Mouse (Mus musculus) heart, adult 9 months (tissue): ENCODE data around the gene Nr3c2.

Source experiments
- DNase-seq, 2 experiments: peaks; one replicate each; pipeline ENCODE4 v3.0.0; 2022; ENCODE audit warnings: low spot score in 2 of 2

The Nr3c2 gene

DNA sequence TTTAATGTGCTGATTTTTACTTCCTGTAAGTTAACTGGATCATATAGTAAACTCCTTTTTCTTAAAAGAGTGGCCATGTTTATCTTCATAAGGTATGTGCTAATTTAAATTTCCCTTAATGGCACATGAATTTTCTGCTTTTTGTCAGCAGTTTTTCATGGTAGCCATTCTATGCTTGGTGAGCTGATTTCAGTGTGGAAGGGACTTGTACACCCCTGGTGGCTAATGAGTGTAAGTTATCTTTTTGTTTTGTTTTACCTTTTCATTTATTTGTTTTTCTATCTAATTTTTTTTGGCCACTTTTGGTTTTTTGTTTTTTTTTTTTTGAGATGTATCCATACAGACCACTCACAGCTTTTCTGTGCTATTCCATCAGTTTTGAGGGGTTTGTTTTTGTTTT is 340.2 kb downstream of the Nr3c2 start:
- no peak for DNase-seq

DNA sequence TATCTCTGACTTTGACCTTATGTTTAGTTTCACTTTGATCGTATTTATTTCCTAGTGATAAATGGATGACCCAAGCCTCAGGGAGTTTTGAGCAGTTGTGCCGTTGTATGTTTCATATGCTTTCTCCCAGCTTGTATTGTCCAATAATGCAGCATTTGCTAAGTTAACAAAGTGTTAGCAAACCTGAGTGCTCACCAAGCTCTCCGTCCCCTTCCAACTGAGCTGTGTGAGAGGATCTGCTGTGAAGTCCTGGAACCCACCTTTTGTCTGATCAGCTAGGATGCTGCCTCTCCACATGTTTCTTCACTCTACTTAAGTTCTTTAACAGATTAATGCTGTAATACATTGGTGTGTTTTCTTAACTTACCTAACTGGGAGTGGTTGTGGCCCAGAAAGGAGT is 342.1 kb downstream of the Nr3c2 start:
- DNase-seq, result no peak

DNA sequence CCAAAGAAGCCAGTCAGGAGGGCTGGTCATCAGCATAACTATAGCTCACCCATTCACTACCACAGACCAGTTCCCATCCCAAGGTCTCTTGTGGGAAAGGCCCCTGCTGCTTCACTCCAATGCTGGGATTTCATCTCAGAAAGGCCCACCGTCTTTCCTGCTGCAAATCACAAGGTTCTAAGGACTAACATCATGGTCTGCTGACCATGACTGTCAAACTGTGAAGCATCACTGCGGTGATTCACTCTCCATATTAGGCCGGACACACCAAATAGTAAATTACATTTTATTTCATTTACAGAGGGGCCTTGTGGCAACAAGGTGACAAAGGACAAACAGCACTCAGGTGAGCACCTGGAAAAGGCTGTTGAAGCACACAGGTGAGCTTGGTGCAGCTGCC is 350.9 kb downstream of the Nr3c2 start:
- DNase-seq, result no peak

DNA sequence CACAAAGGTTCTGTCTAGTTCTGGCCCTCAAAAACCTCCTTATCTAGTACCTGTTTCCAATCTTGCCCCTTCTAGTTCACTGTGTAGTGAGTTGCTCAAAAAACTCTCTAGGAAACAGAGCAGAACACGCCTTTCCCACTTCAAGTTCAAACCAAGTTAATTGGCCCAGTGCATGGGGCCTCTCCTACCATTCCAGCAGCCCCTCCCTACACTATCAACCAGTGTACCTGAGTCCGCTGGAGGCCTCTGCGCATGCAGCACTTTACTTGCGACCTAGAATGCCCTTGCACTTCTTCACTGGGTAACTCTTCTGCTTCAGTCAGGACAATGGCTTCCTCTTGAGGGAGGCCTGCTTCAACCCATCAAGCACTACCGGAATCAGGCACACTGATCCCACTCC is 351.9 kb downstream of the Nr3c2 start:
- no peak for DNase-seq

DNA sequence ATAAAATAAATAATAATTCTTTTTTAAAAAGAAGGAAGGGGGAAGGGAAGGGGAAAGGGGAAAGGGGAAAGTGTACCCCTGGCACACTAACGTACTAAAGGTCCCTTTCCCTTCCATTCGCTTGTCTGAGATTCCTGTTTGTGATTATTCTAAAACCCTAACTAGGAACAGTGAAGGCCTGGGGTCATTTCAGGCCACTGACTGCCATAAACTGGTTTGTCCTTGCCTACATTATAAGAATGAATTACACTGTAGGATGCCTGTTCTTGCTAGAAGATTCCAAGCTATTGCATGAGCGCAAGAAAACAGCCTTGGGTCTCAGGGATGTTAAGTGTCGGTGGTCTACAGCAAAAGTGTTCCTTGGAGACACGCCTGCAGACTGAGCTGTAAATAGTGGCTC is 355.2 kb downstream of the Nr3c2 start:
- DNase-seq, result no peak

DNA sequence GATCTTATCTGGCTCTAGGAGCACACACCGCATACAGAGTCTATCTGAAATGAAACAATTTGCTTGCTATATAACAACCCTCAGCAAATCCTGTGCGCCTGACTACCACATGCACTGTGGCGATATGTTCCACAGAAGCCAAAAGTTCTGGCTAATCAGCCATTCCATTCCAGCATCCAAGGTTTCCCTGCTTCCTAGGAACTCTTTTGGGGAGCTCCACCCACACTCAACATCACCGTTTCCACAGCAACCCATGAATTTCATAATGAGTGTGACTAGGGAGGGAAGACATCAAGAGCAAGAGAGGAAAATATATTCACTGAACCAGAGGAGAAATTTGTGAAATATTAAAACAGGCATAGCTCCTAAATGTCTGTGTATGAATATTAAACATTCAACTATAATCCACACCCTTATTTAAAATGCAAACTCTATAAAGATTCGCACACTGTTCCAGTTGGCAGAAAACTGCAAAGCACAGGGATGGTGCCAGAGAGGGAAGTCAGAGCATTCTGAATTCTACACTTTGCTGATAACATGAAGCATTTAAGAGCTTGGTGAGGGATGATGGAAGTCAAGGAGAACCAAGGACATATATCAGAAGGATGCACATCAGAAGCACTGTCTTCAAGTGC is 357.3 kb downstream of the Nr3c2 start:
- no peak for DNase-seq

DNA sequence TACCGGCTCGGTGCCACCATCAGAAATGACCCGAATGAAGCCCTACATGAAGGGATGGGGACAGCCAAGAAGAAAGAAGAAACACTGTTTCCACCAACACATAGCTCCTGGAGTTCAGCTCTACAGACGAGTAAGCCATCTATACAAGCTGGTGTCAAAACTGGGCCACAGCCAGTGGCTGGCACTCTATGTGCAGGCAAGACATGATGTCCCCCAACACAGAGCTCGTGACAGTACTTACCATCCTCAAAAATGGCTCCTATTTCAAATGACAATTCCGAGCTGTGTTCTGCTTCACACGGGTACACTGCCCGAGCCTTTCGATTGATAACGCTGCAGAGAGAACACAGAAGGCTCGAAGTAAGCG is 357.8 kb downstream of the Nr3c2 start:
- no peak for DNase-seq

DNA sequence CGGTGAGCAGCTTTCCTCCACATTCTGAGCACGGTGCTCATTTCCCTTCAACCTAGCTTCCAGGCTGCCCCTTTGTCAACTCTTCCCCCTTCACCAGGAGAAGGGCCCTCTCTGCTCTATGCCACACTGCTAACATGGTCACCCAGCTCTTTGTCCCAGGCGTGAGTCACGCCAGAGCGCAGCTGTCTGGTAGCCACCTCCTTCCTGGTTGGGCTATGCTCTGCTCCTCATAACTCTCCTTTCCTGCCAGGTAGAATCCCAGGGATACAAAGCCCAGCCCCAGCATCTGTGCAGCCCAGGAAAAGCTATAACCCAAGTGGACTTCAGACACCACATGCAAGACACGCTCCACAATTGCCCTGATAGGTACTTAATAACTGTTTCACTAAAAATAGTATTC is 362.0 kb downstream of the Nr3c2 start:
- no peak for DNase-seq

DNA sequence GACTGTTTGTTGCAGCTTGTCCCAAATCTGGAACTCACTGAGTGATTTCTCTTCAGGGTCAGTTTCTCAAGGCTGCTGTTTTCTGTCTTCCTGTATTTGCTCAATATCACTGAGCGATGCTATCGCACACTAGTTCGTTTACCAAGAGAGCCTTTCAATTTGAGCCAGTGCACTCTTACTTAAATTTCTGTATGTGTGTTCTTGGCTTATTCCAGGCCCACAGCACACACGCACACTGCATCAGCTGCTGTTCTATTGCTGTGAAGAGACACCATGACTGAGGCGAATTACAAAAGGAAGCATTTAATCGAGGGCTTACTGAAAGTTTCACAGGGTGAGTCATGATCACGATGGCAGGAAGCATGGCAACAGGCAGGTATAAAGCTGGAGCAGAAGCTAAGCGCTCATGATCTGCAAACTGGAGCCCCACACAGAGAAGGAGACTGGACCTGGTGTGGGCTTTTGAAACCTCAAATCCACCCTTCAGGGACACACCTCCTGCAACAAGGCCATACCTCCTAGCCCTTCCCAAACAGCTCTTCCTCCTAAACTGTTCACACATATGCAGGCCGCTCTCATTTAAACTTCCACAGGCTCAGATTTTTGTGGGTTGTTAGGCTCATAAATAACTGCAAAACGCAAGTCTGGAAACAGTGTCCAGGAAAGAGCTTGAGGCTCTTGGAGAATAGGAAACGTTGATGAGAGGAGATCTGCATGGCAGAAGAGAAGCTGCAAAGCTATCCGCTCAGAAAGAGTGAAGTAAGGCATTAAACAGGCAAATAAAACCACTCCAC is 363.2 kb downstream of the Nr3c2 start:
- DNase-seq, result no peak

DNA sequence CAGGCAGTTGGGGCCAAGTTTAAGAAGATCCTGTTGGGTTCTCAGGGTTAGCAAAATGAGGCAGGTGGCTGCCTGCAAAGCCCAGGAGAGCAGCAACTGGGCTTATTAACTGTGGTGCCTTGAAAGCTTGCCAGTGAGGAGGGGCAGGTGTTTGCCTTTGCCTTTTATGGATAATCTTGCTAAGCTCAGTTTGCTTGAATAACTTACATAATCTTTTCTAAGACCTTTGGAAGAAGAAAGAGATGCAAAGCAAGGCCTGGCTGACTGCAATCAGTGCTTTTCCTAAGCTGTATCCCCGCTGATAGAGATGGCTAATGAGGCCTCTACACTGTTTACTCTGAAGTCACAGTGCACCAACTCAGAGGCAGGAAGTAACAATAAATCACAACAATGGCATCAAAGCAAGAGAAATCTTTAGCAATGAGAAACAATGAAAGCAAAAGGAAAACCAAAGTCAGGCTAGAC is 368.7 kb downstream of the Nr3c2 start:
- DNase-seq, result peak; percentile 16 to 44

DNA sequence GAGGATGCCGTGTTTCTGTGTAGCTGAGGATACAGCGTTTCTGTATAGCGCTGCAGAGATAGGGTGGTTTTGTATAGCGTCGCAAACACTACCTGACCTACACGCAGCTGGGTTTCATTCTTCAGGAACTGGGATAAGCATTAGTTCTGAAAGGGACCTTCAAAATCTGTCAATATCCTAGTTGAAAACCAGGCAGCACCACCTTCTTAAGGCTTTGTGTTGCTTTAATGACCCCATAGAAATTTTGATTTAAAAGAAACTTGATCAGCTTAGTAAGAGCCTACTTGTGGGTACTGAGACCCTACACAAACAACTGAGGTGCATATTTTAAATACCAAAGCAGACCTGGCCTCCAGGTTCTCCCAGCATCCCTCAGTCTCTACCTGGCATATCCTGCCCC is 372.9 kb downstream of the Nr3c2 start:
- DNase-seq, result no peak

DNA sequence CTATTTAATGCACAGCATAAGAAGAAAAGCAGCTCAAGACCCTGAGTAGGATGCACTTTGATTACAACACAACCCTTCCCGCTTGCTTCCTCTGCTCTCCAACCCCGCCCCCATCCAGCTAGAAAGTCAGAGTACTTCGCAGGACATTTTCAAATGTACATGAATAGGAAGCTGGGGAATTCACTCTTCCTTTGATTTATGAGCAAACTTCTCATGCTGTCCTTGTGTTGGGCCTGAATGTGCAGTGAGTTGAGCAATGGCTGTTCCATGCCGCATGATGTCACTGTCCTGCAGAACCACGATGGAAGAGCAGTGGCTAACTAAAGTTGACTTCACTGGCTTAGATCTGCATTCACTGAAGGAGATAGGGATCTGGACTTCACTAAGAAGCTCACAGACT is 376.3 kb downstream of the Nr3c2 start:
- DNase-seq, result no peak

DNA sequence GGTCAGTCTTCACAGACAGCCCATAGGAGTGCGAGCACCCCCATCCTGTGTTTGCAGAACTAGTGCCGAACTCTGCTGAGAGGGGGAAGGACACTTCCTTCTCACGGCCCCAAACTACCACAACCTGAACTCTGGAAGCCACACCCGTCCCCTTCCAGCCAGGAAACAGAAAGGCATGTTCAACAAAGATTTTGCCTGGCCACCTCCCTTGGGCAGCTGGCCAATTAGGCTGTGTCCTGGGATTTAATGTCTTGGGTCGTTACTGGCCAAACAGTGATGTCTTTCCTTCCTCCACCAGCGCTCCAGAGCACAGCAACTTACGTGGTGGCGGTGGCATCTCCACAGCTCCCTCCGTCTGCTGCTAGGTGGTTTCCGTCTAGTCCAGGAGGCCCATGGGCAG is 377.6 kb downstream of the Nr3c2 start:
- peak; percentile 74 to 82 for DNase-seq

DNA sequence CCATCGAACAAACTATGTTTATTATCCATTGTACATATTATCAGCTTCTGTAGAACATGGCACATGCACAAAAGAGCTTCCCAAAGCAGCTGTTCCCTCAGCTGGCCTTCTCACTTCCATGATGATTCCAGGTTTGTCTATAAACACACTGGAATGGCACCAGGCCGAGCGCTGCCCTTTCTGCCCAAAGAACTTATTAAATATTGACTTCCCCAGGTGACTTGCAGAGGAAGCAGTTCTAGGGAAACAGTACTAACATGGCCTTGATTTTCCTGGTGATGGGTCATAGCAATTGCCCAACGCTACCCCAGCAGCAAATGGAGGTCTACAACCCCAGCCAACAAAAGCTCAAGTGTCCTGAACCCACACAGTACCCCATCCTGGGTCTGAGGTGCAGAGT is 379.0 kb downstream of the Nr3c2 start:
- no peak for DNase-seq

DNA sequence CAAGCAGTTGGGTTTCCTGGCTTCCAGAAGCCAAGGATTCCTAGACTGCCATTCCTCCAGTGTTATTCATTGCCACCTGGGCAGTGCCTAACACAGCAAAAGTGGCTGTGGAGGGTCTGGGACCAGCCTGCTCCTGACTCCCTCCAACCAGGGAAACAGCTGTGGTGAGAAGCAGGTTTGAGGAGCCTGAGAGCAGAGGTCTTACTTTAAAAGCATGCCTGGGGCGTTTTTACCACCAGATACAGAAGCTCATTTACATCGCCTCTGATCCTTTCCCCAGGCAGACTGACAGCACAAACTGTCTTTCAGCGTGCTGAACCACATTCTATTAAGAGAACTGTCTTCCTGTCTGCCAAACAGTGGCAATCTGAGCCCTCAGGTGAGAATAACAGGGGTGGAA is 380.7 kb downstream of the Nr3c2 start:
- no peak for DNase-seq

DNA sequence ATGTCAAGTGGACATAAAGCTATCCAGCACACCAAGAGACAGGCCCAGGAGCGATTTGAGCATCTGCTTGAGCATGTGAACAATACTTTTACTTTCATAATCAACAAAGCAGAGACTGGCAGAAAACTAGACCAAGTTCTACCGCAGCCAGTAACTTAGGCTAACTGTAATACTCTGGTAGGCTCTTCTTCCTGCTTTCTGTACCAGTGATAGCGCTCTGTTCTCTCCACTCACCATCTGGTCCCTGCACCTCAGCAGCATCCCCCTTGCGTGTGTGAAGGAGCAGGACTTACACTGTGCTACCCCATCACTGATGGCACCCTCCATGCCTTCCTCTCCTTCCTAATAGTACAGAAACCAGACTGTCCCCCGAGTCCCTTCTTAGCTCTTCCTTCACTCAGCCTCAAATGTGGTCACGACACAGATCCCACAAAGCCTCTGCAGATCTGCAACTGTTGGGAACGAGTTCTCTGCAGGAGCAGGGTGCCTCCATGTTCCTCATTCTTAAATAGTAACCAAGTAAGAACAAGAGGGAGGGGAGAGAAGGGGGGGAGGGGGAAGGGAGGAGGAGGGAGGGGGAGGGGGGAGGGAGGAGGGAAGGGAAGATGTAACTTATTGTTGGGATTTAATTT is 383.5 kb downstream of the Nr3c2 start:
- no peak for DNase-seq

DNA sequence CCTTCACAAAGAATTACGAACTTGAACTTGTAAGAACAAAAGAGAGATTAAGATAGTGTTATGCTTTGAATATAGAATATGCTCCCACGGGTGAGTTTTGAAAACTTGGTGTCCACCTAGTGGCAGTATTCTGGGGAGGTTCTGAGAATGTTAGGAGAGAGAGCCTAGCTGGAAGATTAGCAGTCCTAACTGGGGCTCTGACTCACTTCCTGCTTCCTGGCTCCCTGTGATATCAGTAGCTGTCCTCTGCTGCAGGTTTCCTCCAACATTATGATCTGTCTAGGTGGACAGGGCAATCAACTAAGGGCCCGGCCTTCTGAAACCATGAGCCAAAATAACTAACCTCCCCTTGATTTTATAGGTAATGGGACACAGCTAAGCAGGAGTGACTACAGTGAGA is 385.2 kb downstream of the Nr3c2 start:
- DNase-seq, result no peak

DNA sequence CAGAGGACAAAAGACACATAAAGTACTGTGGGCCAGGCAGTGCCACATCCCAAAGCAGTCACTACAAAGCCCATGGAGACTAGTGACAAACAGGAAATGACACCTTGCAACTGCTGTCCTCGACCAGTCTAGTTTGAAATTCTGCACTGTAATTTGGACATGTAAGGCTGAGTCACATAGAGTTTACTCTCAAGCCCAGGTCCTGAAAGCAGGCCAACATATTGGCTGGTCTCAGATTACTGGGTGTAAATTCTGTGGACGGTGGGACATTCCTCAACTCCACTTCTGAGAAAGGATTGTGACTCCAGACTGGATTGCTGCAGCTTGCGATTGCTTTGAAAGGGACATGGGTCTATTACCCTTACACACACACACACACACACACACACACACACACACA is 388.8 kb downstream of the Nr3c2 start:
- DNase-seq, result no peak

DNA sequence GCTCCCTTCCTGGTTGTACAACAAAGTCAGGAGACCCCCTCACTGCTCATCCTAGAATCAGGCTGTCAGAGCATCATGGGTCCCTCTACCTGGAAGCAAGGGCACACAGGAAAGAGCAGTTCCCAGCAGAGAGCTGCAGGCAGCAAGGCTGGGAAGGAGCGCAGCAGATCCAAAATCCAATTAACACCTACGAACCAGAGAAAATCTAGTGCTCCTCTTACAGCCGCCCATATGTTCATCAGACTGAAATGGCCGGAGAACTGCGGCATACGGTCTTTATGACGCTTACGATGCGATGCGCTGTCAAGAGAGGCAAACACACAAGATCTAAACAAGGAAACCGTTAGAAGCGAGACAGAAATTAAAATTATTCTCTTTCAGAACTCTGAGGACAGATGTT is 389.2 kb downstream of the Nr3c2 start:
- no peak for DNase-seq

DNA sequence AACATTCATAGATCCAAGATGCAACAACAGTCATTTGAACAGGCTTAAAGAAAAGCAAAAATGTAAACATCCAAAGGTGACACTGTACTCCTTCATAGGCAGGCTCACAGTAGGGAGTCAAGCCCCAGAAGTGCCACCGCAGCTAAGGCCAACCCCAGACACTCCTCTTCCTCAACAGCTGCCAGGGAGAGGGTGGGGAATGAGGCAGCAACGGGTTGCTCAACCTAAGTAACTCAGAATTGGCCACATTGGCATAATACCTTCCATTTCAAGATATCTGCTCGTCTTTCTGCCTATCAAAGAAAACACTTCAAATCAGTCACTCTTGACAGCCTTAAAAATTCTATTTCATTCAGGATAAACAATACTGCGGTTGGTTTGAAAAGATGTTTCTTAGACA is 392.9 kb downstream of the Nr3c2 start:
- DNase-seq, result no peak

DNA sequence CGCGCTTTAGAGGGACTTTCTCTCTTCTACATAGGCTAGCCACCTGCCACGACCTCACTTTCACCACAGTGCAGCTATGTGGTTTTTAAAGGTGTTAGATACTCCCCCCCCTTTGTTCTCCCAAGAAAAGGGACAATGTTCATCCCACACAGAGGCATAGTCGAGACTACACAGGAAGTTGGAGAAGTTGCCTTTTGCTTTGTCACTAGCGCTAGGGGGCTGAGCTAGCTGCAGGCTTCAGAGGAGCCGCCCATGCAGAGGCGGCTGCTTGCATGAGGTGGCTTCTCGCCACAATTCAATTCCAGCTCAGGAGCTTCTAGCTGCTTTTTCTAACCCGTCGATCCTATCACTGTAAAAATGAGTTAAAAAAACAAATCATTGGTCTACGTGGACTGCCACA is 393.4 kb downstream of the Nr3c2 start:
- no peak for DNase-seq

DNA sequence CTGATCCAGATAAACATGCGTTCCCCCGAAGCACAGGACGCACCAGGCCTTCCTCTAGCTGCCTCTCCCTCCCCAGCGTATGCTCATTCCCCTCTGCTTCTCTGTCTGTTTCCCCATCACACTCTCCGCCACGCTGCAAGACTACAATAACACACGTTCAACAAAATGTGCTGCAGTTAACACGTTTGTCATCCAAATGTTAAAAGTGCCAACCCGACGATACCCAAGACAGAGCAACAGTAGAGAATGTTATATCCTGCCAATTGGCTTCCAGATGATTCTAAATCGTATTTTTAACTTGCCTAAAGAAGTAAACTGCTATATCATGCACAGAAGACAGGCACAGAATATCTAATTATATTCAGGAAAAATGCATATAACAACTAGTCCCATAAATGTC is 395.4 kb downstream of the Nr3c2 start:
- no peak for DNase-seq
